Mouse (Mus musculus) heart, embryonic 14.5 days (tissue): ENCODE measurements around the gene Aptx. TPM values are rescaled to one million over a fixed set of nuclear protein-coding genes. Genes with fewer than 3 reads are reported as not detected.

Source experiments
- ATAC-seq: fragments of 200-750 bp; cut with Nextera tagmentation; 2 replicates; pipeline ENCODE4 v1.8.0; 2017; ENCODE audit warnings: low read depth, moderate TSS enrichment; ENCODE audit not compliant: insufficient number of reproducible peaks, insufficient read depth, low FRiP score
- H3K27ac ChIP-seq, 2 experiments: fragments of 200-500 bp in 1 of 2; fragments of 300-500 bp in 1 of 2; sonication (generic) in 1 of 2; replicated peaks in 1 of 2; 2 replicates each; pipeline ENCODE4 v1.5.1; 2012 to 2014; ENCODE audit warnings: low read depth in 2 of 2, low read length in 2 of 2, control low read depth in 1 of 2, mild to moderate bottlenecking in 1 of 2, mixed read lengths in 1 of 2; ENCODE audit not compliant: control insufficient read depth in 1 of 2, insufficient read depth in 1 of 2
- H3K27me3 ChIP-seq: fragments of 300-500 bp; sonication (generic); 2 replicates; pipeline ENCODE4 v1.6.1; 2014; ENCODE audit warnings: mild to moderate bottlenecking, low read length, control low read depth; ENCODE audit not compliant: control insufficient read depth, insufficient read depth
- H3K36me3 ChIP-seq: fragments of 300-500 bp; sonication (generic); 2 replicates; pipeline ENCODE4 v1.6.1; 2014; ENCODE audit warnings: mild to moderate bottlenecking, control low read depth, low read length, mixed read lengths; ENCODE audit not compliant: control insufficient read depth, insufficient read depth
- H3K4me1 ChIP-seq, 2 experiments: fragments of 200-500 bp in 1 of 2; fragments of 300-500 bp in 1 of 2; sonication (generic) in 1 of 2; 2 replicates each; pipeline ENCODE4 v1.6.1; 2012 to 2014; ENCODE audit warnings: low read length in 2 of 2, control low read depth in 1 of 2, mixed read lengths in 1 of 2; ENCODE audit not compliant: control insufficient read depth in 2 of 2, insufficient read depth in 2 of 2
- H3K4me2 ChIP-seq: fragments of 300-500 bp; sonication (generic); 2 replicates; pipeline ENCODE4 v1.6.1; 2014; ENCODE audit warnings: mild to moderate bottlenecking, low read length
- H3K4me3 ChIP-seq, 2 experiments: fragments of 200-500 bp in 1 of 2; fragments of 300-500 bp in 1 of 2; sonication (generic) in 1 of 2; 2 replicates each; pipeline ENCODE4 v1.5.1; 2012 to 2014; ENCODE audit warnings: low read length in 2 of 2, mild to moderate bottlenecking in 2 of 2, control low read depth in 1 of 2, low read depth in 1 of 2, moderate library complexity in 1 of 2; ENCODE audit not compliant: control insufficient read depth in 1 of 2, insufficient read depth in 1 of 2
- H3K9ac ChIP-seq: fragments of 300-500 bp; sonication (generic); 2 replicates; pipeline ENCODE4 v1.6.1; 2014; ENCODE audit warnings: mild to moderate bottlenecking, low read length
- H3K9me3 ChIP-seq: fragments of 300-500 bp; sonication (generic); 2 replicates; pipeline ENCODE4 v1.6.1; 2016; ENCODE audit warnings: low read length, control low read depth; ENCODE audit not compliant: control insufficient read depth
- WGBS: fragments of 180-500 bp; shearing (Covaris S2); extraction: QIAGEN DNeasy Blood & Tissue Kit; methylation state at CpG from one replicate; pipeline ENCODE4 v1.1.7; 2014; 5-methylcytosine and 5-hydroxymethylcytosine counted together
- polyA plus RNA-seq: library from polyadenylated mRNA; unstranded; fragments of >200 nt; fragmentation: Nextera tagmentation; extraction: Ambion mirVana; gene quantifications from 2 replicates; pipeline ENCODE4 v1.2.1, GENCODE M21; 2014

The Aptx gene
- polyA plus RNA-seq, 1 experiment from 2014 or later: 29.0 TPM

- Histone ChIP-seq H3K4me1 (no peaks in the 10 kb centered on the region), H3K4me2 (no peak overlapping the region), H3K4me3 (no peak overlapping the region), H3K36me3 (peaks cover 85% of the 10 kb centered on the region), H3K9ac (no peak overlapping the region), H3K27ac (no peak overlapping the region), H3K27me3 (no peaks in the 10 kb centered on the region), H3K9me3 (no peaks in the 10 kb centered on the region)
- ATAC-seq: no peak
- 90% methylated on average over 11 of the region's 11 CpGs for WGBS
Measured at GRCm38 (mm10) chr4:40691100-40691499, 11.9 kb downstream of the Aptx start.

DNA sequence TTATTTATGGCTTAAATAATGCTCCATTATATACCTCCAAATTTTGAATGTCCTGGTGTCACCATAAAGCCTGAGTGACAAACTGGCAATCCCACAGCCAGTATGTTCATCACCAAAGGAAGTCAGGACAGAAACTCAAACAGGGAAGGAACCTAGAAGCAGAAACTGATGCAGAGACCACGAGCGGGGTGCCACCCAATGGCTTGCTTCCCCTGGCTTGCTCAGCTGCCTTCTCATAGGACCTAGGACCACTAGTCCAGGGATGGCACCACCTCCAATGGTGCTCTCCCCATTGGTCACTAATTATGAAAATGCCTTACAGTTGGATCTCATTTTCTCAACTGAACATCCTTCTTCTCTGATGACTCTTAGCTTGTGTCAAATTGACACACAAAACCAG, 19.7 kb downstream of the Aptx start:
- H3K9ac ChIP-seq: no peak overlapping the region
- no peaks in the 10 kb centered on the region for H3K27me3 ChIP-seq
- H3K4me1 ChIP-seq: no peaks in the 10 kb centered on the region
- no peaks in the 10 kb centered on the region for H3K9me3 ChIP-seq
- no peak overlapping the region for H3K4me3 ChIP-seq
- 84% methylated on average over 2 of the region's 2 CpGs for WGBS
- H3K4me2 ChIP-seq: no peak overlapping the region
- no peak for ATAC-seq
- no peak overlapping the region for H3K27ac ChIP-seq
- H3K36me3 ChIP-seq: peaks cover 33% of the 10 kb centered on the region

- Histone ChIP-seq H3K9ac (no peak overlapping the region), H3K36me3 (peaks cover 23% of the 10 kb centered on the region), H3K4me2 (no peak overlapping the region), H3K4me1 (no peaks in the 10 kb centered on the region), H3K27ac (no peak overlapping the region), H3K4me3 (no peak overlapping the region), H3K9me3 (no peaks in the 10 kb centered on the region), H3K27me3 (no peaks in the 10 kb centered on the region)
- ATAC-seq: no peak
- 87% methylated on average over 5 of the region's 5 CpGs for WGBS
Measured at GRCm38 (mm10) chr4:40682359-40682758, 20.6 kb downstream of the Aptx start.

- Histone ChIP-seq H3K36me3 (peaks cover 20% of the 10 kb centered on the region), H3K27me3 (no peaks in the 10 kb centered on the region), H3K4me2 (no peak overlapping the region), H3K27ac (no peak overlapping the region), H3K4me1 (no peaks in the 10 kb centered on the region; a peak in 1 of 4 replicates), H3K4me3 (no peak overlapping the region), H3K9me3 (no peaks in the 10 kb centered on the region), H3K9ac (no peak overlapping the region)
- WGBS: 19% methylated on average over 3 of the region's 3 CpGs
- ATAC-seq: no peak
Measured at GRCm38 (mm10) chr4:40681908-40682307, 21.1 kb downstream of the Aptx start.

DNA sequence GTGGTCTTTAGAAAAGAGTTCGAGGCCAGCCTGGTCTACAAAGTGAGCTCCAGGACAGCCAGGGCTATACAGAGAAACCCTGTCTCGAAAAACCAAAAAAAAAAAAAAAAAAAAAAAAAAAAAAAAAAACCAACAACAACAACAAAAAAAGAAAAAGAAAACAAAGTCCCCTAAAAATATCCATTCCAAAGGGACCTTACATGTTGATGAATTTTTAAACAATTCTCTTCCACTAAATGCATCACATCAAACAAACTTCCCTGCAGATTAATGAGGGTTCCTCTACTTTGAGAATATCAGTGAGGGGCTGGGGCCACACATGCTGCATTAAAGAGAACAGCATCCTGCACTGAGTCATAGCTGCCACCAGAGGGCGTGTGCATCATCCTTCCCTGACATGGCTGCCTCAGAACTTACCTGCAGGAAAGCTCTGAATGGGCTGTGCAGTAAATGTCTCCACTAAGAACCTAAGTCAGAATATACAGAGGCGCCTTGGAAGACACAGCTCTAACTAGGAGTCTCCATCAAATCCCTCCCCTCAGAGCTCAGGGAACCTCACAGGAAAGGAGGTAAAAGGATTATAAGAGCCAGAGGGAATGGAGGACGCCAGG, 22.6 kb downstream of the Aptx start:
- Histone ChIP-seq H3K9me3 (no peaks in the 10 kb centered on the region), H3K4me3 (no peak overlapping the region), H3K36me3 (peaks cover 8% of the 10 kb centered on the region; the same call in 1 of the 2 replicates), H3K4me1 (peaks cover 0 to 3% of the 10 kb centered on the region in 2 experiments; a peak in 1 of 4 replicates), H3K27ac (no peak overlapping the region), H3K9ac (no peak overlapping the region), H3K4me2 (no peak overlapping the region), H3K27me3 (no peaks in the 10 kb centered on the region)
- ATAC-seq: no peak
- WGBS: 42% methylated on average over 5 of the region's 5 CpGs

GRCm38 (mm10) chr4:40677132-40677531, 25.9 kb downstream of the Aptx start:
- Histone ChIP-seq H3K4me3 (no peak overlapping the region), H3K27me3 (no peaks in the 10 kb centered on the region), H3K27ac (no peak overlapping the region), H3K4me2 (peak overlapping the region; percentile 42; the same call in 1 of the 2 replicates), H3K4me1 (peaks cover 0 to 3% of the 10 kb centered on the region in 2 experiments; a peak in 1 of 4 replicates), H3K9me3 (no peaks in the 10 kb centered on the region), H3K9ac (no peak overlapping the region), H3K36me3 (no peaks in the 10 kb centered on the region)
- 31% methylated on average over 5 of the region's 5 CpGs for WGBS
- ATAC-seq: no peak

GRCm38 (mm10) chr4:40676338-40676737, 26.7 kb downstream of the Aptx start:
- H3K4me2 ChIP-seq: peak overlapping the region; percentile 42
- H3K4me3 ChIP-seq: no peak overlapping the region
- no peak for ATAC-seq
- H3K27ac ChIP-seq: no peak overlapping the region
- no peaks in the 10 kb centered on the region for H3K27me3 ChIP-seq
- H3K36me3 ChIP-seq: no peaks in the 10 kb centered on the region
- 18% methylated on average over 14 of the region's 14 CpGs for WGBS
- no peaks in the 10 kb centered on the region for H3K9me3 ChIP-seq
- H3K9ac ChIP-seq: no peak overlapping the region
- H3K4me1 ChIP-seq: peaks cover 0 to 3% of the 10 kb centered on the region in 2 experiments; a peak in 1 of 4 replicates

DNA sequence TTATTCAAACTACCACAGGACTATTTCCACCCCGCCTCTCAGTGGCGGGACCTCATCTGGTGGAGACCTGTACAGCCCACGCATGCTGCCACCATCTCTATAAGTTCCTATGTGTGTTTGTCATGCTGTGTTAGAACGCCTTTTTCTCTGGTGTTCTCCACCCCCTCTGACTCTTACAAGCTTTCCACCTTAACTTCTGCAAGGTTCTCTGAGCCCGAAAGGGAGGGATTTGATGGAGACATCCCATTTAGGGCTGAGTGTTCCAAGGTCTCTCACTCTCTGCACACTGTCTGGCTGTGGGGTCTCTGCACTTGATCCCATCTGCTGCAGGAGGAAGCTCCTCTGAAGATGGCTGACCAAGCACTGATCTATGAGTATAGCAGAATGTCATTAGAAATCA, 29.5 kb downstream of the Aptx start:
- Histone ChIP-seq H3K36me3 (no peaks in the 10 kb centered on the region), H3K4me1 (peaks cover 0 to 3% of the 10 kb centered on the region in 2 experiments; a peak in 1 of 4 replicates), H3K9ac (no peak overlapping the region), H3K27ac (no peak overlapping the region), H3K9me3 (no peaks in the 10 kb centered on the region), H3K4me2 (no peak overlapping the region), H3K27me3 (no peaks in the 10 kb centered on the region), H3K4me3 (no peak overlapping the region)
- ATAC-seq: no peak
- 92% methylated on average over 5 of the region's 5 CpGs for WGBS
